Mouse (Mus musculus): ENCODE data around the gene Ptprr. TPM values are rescaled to one million over a fixed set of nuclear protein-coding genes. Genes with fewer than 3 reads are reported as not detected.

The Ptprr gene
- total RNA-seq, 2 experiments from 2014 or later = 17.0 TPM

DNA sequence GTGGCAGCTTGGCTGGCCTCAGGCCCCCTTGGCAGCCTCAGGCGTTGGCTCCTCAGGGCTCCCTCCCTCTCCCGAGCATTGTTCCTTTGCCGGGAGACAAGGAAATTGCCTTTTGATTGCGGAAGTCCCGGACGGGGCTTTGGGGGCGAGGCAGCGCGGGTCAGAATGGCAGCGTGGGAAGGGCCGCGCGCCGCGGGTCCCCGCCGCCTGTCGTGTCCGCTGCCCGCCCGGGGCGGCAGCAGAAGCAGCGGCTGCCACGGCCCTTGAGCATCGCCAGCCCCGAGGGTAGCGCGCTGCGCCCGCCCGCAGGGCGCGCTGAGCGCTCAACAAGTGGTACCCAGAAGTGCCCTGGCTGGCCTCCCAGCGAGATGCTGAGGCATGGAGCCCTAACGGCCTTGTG, 283.2 kb downstream of the Ptprr start:
- DNase-seq (ENCODE audit: low spot score in 2 of 2) = no peak
- peak overlapping the region; percentile 70 for H3K27ac ChIP-seq
- TF ChIP-seq CTCF (conservative IDR thresholded peaks at IDR 0.05) = peak; percentile 17; the same call in 1 of the 2 replicates
- H3K4me3 ChIP-seq = peak overlapping the region; percentile 52

DNA sequence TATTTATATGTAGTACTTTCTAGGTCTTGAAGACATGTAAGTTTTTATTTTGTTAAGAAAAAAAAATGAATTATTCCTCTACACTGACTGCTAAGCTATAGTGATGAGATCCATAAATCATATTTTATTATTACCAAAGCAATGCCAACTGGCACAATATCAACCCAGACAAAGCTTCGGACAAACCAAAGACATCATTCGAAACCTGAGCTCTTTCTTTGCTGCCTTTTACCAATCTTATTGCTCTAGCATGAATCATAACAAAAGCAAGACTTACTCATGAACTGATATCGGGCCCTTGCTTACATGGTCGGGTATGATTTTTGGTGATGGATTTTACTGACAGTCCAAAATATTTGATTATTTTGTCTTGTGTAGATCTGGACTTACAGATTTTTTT, 286.3 kb downstream of the Ptprr start:
- no peak for DNase-seq (ENCODE audit: low spot score in 2 of 2)
- peak overlapping the region; percentile 46; the same call in 1 of the 2 replicates for H3K27ac ChIP-seq
- no peak for TF ChIP-seq CTCF (conservative IDR thresholded peaks at IDR 0.05)
- peak overlapping the region; percentile 28; the same call in 1 of the 2 replicates for H3K4me3 ChIP-seq

DNA sequence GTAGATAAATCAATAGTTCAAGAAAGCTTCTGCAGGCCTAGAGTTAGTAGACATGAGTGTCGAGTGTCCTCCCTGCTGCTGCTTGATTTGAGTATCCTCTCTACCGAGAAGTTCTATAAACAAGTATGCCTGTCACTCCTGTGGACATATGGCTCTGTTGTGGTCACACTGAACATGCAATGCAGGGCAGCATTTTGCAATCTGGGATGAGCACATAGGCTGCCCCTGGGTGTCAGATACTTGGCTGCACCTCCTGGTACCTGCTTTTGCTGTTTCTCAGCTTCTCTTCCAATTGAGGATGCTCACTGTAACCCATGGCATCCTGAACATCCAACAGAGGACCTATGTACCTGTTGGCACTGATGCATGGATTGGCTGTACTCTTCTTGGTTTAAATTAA, 291.4 kb downstream of the Ptprr start:
- Histone ChIP-seq H3K4me3 (no peak overlapping the region), H3K27ac (no peak overlapping the region)
- DNase-seq (ENCODE audit: low spot score in 2 of 2) = no peak
- no peak for TF ChIP-seq CTCF (conservative IDR thresholded peaks at IDR 0.05)

- no peak for DNase-seq (ENCODE audit: low spot score in 2 of 2)
- no peak for TF ChIP-seq CTCF (conservative IDR thresholded peaks at IDR 0.05)
- H3K27ac ChIP-seq = peak overlapping the region; percentile 55; the same call in 1 of the 2 replicates
- 0 out of 2 replicates have a peak overlapping the region, but pooled peaks have one; percentile 1 for H3K4me3 ChIP-seq
Observed at GRCm38 (mm10) chr10:116310516-116311210, 292.6 kb downstream of the Ptprr start.

DNA sequence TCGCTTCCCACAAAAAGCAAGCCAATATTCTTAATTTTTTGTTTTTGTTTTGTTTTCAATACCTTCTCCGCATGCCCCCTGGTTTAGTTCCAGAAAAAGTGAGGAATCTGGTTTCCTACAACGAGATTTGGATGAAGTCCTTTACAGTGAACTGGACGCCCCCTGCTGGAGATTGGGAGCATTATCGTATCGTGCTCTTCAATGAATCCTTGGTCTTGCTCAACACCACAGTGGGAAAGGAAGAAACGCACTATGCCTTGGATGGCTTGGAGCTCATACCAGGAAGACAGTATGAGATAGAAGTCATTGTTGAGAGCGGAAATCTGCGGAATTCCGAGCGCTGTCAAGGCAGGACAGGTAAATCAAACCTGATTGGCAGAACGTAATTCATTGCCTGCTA, 301.2 kb downstream of the Ptprr start:
- H3K27ac ChIP-seq = no peak overlapping the region
- peak; percentile 96 for TF ChIP-seq CTCF (conservative IDR thresholded peaks at IDR 0.05)
- DNase-seq (ENCODE audit: low spot score in 2 of 2) = peak; percentile 75 to 83
- H3K4me3 ChIP-seq = peak overlapping the region; percentile 39

Other genes with a start within 250 kb of the Ptprr start
- under 1 TPM in 1 of 2 experiments, not detected in 1; 0.26 TPM for gene Tspan8, start 201.4 kb upstream of the Ptprr start, total RNA-seq (2021)
- not detected for gene 4933416C03Rik, start 95.7 kb downstream of the Ptprr start, total RNA-seq (2021)

Data from layer of hippocampus, adult 2 months (tissue).